Mouse (Mus musculus) MEL (cell line): ENCODE measurements at regions not wholly inside any gene's neighbourhood (a gene's known extent, or its start where the extent isn't known, plus 50 kb on each side); places are given as distances from the start of the nearest gene placed in this dataset.

Experiments
- DNase-seq: peaks from one replicate; pipeline ENCODE4 v3.0.0; 2011; ENCODE audit warnings: low read depth, low spot score
- H3K27ac ChIP-seq: 2 replicates; pipeline ENCODE4 v1.5.1; 2012; ENCODE audit warnings: low read depth, mild to moderate bottlenecking, control low read depth, low read length, moderate library complexity; ENCODE audit not compliant: control insufficient read depth
- H3K27me3 ChIP-seq, 2 experiments: fragments of 150-350 bp in 1 of 2; sonication (generic) in 1 of 2; 2 replicates each; pipeline ENCODE4 v1.6.1; 2012; ENCODE audit warnings: low read length in 2 of 2, mild to moderate bottlenecking in 2 of 2, improper control_type of control experiment in 1 of 2, moderate library complexity in 1 of 2; ENCODE audit not compliant: insufficient read depth in 2 of 2, control insufficient read depth in 1 of 2
- H3K36me3 ChIP-seq, 2 experiments: 2 replicates each; pipeline ENCODE4 v1.6.1; 2012 to 2014; ENCODE audit warnings: low read length in 2 of 2, improper control_type of control experiment in 1 of 2, inconsistent platforms in 1 of 2, mild to moderate bottlenecking in 1 of 2; ENCODE audit not compliant: insufficient read depth in 2 of 2, control insufficient read depth in 1 of 2
- H3K4me1 ChIP-seq, 2 experiments: fragments of 150-350 bp in 1 of 2; sonication (generic) in 1 of 2; 2 replicates each; pipeline ENCODE4 v1.6.1; 2012; ENCODE audit warnings: low read length in 2 of 2, improper control_type of control experiment in 1 of 2, mild to moderate bottlenecking in 1 of 2; ENCODE audit not compliant: insufficient read depth in 2 of 2, control insufficient read depth in 1 of 2
- H3K4me3 ChIP-seq, 2 experiments: fragments of 150-350 bp in 1 of 2; sonication (generic) in 1 of 2; 2 replicates each; pipeline ENCODE4 v1.5.1; 2012; ENCODE audit warnings: low read depth in 2 of 2, low read length in 2 of 2, mild to moderate bottlenecking in 2 of 2, moderate library complexity in 2 of 2, control low read depth in 1 of 2, improper control_type of control experiment in 1 of 2; ENCODE audit not compliant: control insufficient read depth in 1 of 2, insufficient read depth in 1 of 2
- H3K79me2 ChIP-seq: 2 replicates; pipeline ENCODE4 v1.6.1; 2012; ENCODE audit warnings: mild to moderate bottlenecking, low read length, moderate library complexity; ENCODE audit not compliant: control insufficient read depth, poor library complexity, insufficient read depth
- H3K9ac ChIP-seq: 2 replicates; pipeline ENCODE4 v1.6.1; 2012; ENCODE audit warnings: low read depth, mild to moderate bottlenecking, control low read depth, low read length, moderate library complexity; ENCODE audit not compliant: control insufficient read depth, poor library complexity, severe bottlenecking
- H3K9me3 ChIP-seq: fragments of 150-350 bp; sonication (generic); replicated peaks from 2 replicates; pipeline ENCODE4 v1.6.1; 2012; ENCODE audit warnings: mild to moderate bottlenecking, low read length, improper control_type of control experiment, moderate library complexity; ENCODE audit not compliant: insufficient read depth
- CHD2 ChIP-seq: IDR thresholded peaks from 2 replicates; pipeline ENCODE4 v1.6.1; 2011; ENCODE audit warnings: low read length, improper control_type of control experiment
- CTCF ChIP-seq, 3 experiments: IDR thresholded peaks in 2 of 3; conservative IDR thresholded peaks in 1 of 3; 2 replicates each; pipeline ENCODE4 v1.5.1; 2011 to 2012; ENCODE audit warnings: low read length in 3 of 3, low read depth in 2 of 3, mild to moderate bottlenecking in 2 of 3, improper control_type of control experiment in 1 of 3, inconsistent platforms in 1 of 3, mixed read lengths in 1 of 3, moderate library complexity in 1 of 3; ENCODE audit not compliant: control insufficient read depth in 1 of 3, insufficient read depth in 1 of 3, poor library complexity in 1 of 3, severe bottlenecking in 1 of 3
- E2F4 ChIP-seq: IDR thresholded peaks from 2 replicates; pipeline ENCODE4 v1.6.1; 2011; ENCODE audit warnings: low read depth, low read length, improper control_type of control experiment, borderline replicate concordance
- EP300 ChIP-seq, 2 experiments: IDR thresholded peaks; 2 replicates each; pipeline ENCODE4 v1.6.1; 2011; ENCODE audit warnings: improper control_type of control experiment in 2 of 2, low read length in 2 of 2, low read depth in 1 of 2, mild to moderate bottlenecking in 1 of 2
- GABPA ChIP-seq: IDR thresholded peaks from 2 replicates; pipeline ENCODE4 v1.6.1; 2012; ENCODE audit warnings: low read depth, mild to moderate bottlenecking, inconsistent platforms, low read length, improper control_type of control experiment, moderate library complexity
- GATA1 ChIP-seq: IDR thresholded peaks from 2 replicates; pipeline ENCODE4 v1.6.1; 2011; ENCODE audit warnings: low read depth, low read length, improper control_type of control experiment
- JUND ChIP-seq: IDR thresholded peaks from 2 replicates; pipeline ENCODE4 v1.6.1; 2011; ENCODE audit warnings: low read depth, mild to moderate bottlenecking, improper control_type of control experiment, low read length
- KAT2A ChIP-seq: conservative IDR thresholded peaks from 2 replicates; pipeline ENCODE4 v1.6.1; 2012; ENCODE audit warnings: low read depth, low read length, improper control_type of control experiment, inconsistent platforms
- MAFK ChIP-seq: IDR thresholded peaks from 2 replicates; pipeline ENCODE4 v1.6.1; 2011; ENCODE audit warnings: low read depth, mild to moderate bottlenecking, low read length, improper control_type of control experiment, borderline replicate concordance
- MAX ChIP-seq: IDR thresholded peaks from 2 replicates; pipeline ENCODE4 v1.6.1; 2011; ENCODE audit warnings: low read length, improper control_type of control experiment
- MEF2A ChIP-seq: IDR thresholded peaks from 2 replicates; pipeline ENCODE4 v1.6.1; 2014; ENCODE audit warnings: low read depth, mild to moderate bottlenecking, inconsistent platforms, low read length, improper control_type of control experiment; ENCODE audit not compliant: poor library complexity, insufficient replicate concordance, severe bottlenecking; ENCODE audit errors: extremely low read depth
- MXI1 ChIP-seq: IDR thresholded peaks from 2 replicates; pipeline ENCODE4 v1.6.1; 2011; ENCODE audit warnings: mild to moderate bottlenecking, low read depth, low read length, improper control_type of control experiment
- POLR2A ChIP-seq, 2 experiments: IDR thresholded peaks; 2 replicates each; pipeline ENCODE4 v1.6.1; 2011 to 2012; ENCODE audit warnings: low read length in 2 of 2, mild to moderate bottlenecking in 2 of 2, control low read depth in 1 of 2, improper control_type of control experiment in 1 of 2, low read depth in 1 of 2, moderate library complexity in 1 of 2; ENCODE audit not compliant: control insufficient read depth in 1 of 2, insufficient read depth in 1 of 2, poor library complexity in 1 of 2
- POLR2AphosphoS2 ChIP-seq: IDR thresholded peaks from 2 replicates; pipeline ENCODE4 v1.6.1; 2011; ENCODE audit warnings: low read length, improper control_type of control experiment
- POLR2AphosphoS5 ChIP-seq: IDR thresholded peaks from 2 replicates; pipeline ENCODE4 v1.6.1; 2012; ENCODE audit warnings: low read depth, borderline replicate concordance, mild to moderate bottlenecking, inconsistent platforms, low read length, moderate library complexity, mixed read lengths
- RAD21 ChIP-seq: IDR thresholded peaks from 2 replicates; pipeline ENCODE4 v1.6.1; 2011; ENCODE audit warnings: mild to moderate bottlenecking, low read depth, low read length, improper control_type of control experiment
- SIN3A ChIP-seq: IDR thresholded peaks from 2 replicates; pipeline ENCODE4 v1.6.1; 2012; ENCODE audit warnings: low read length, improper control_type of control experiment, inconsistent platforms
- SMC3 ChIP-seq: IDR thresholded peaks from 2 replicates; pipeline ENCODE4 v1.6.1; 2011; ENCODE audit warnings: low read depth, low read length, improper control_type of control experiment
- TAL1 ChIP-seq: IDR thresholded peaks from 2 replicates; pipeline ENCODE4 v1.6.1; 2012; ENCODE audit warnings: mild to moderate bottlenecking, inconsistent platforms, low read length, moderate library complexity, mixed read lengths
- TBP ChIP-seq: IDR thresholded peaks from 2 replicates; pipeline ENCODE4 v1.8.0; 2011; ENCODE audit warnings: low read depth, low read length, improper control_type of control experiment
- TCF12 ChIP-seq: IDR thresholded peaks from 2 replicates; pipeline ENCODE4 v1.6.1; 2014; ENCODE audit warnings: low read depth, mild to moderate bottlenecking, inconsistent platforms, low read length, improper control_type of control experiment, moderate library complexity
- USF2 ChIP-seq, 2 experiments: IDR thresholded peaks; 2 replicates each; pipeline ENCODE4 v1.6.1; 2011 to 2012; ENCODE audit warnings: improper control_type of control experiment in 2 of 2, low read length in 2 of 2, borderline replicate concordance in 1 of 2, inconsistent platforms in 1 of 2, low read depth in 1 of 2, mild to moderate bottlenecking in 1 of 2; ENCODE audit not compliant: insufficient read depth in 1 of 2
- ZC3H11A ChIP-seq: IDR thresholded peaks from 2 replicates; pipeline ENCODE4 v1.6.1; 2012; ENCODE audit warnings: low read depth, mild to moderate bottlenecking, inconsistent platforms, low read length, improper control_type of control experiment
- ZMIZ1 ChIP-seq: IDR thresholded peaks from 2 replicates; pipeline ENCODE4 v1.6.1; 2012; ENCODE audit warnings: low read depth, mild to moderate bottlenecking, inconsistent platforms, low read length, improper control_type of control experiment, moderate library complexity
- ZNF384 ChIP-seq: IDR thresholded peaks from 2 replicates; pipeline ENCODE4 v1.6.1; 2012; ENCODE audit warnings: low read depth, mild to moderate bottlenecking, inconsistent platforms, low read length, improper control_type of control experiment

DNA sequence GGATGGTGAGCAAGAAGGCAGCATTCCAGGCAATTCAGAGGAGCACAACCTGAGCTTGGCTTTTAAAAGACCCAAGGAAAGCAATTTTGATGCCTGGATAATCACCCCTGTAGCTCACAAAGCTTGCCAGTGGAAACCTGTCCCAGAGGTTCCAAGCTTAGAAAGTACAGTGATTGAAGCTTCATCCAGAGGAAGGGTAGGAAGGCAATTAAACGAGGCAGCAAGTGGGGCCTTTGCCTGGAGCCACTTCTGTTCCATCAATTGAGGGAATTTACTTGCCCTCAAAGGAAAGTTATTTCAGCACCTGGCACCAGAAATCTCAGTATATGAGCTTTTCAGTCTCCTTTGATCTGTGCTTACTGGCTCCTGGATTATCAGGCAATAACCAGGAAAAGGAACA is 171.9 kb upstream of the Cd180 start:
- no peak for DNase-seq
- no peaks in the 10 kb centered on the region for H3K79me2 ChIP-seq
- H3K27ac ChIP-seq: no peak overlapping the region
- H3K4me3 ChIP-seq: no peak overlapping the region
- no peaks in the 10 kb centered on the region for H3K36me3 ChIP-seq
- TF ChIP-seq SIN3A: no peak
- no peak for TF ChIP-seq POLR2AphosphoS2
- TF ChIP-seq CHD2: no peak
- no peak for TF ChIP-seq TAL1
- TF ChIP-seq GATA1: no peak
- no peak for TF ChIP-seq RAD21
- TF ChIP-seq JUND: no peak
- TF ChIP-seq MAX: no peak
- TF ChIP-seq KAT2A: no peak
- TF ChIP-seq E2F4: no peak
- TF ChIP-seq GABPA: no peak
- no peak for TF ChIP-seq CTCF (IDR thresholded peaks at IDR 0.05 in 2 of 3, conservative IDR thresholded peaks at IDR 0.05 in 1 of 3; ENCODE audit: control insufficient read depth in 1 of 3, insufficient read depth in 1 of 3, low read depth in 2 of 3, low read length in 3 of 3, poor library complexity in 1 of 3, severe bottlenecking in 1 of 3)
- TF ChIP-seq POLR2A (IDR thresholded peaks at IDR 0.05; ENCODE audit: control insufficient read depth in 1 of 2, insufficient read depth in 1 of 2, low read depth in 1 of 2, low read length in 2 of 2, poor library complexity in 1 of 2): no peak
- no peak for TF ChIP-seq ZC3H11A
- TF ChIP-seq MAFK: no peak
- TF ChIP-seq SMC3: no peak
- TF ChIP-seq ZMIZ1: no peak
- no peak overlapping the region for H3K9ac ChIP-seq
- peaks cover 0 to 2% of the 10 kb centered on the region in 2 experiments; a peak in 2 of 4 replicates for H3K27me3 ChIP-seq
- no peaks in the 10 kb centered on the region for H3K4me1 ChIP-seq
- no peaks in the 10 kb centered on the region for H3K9me3 ChIP-seq

DNA sequence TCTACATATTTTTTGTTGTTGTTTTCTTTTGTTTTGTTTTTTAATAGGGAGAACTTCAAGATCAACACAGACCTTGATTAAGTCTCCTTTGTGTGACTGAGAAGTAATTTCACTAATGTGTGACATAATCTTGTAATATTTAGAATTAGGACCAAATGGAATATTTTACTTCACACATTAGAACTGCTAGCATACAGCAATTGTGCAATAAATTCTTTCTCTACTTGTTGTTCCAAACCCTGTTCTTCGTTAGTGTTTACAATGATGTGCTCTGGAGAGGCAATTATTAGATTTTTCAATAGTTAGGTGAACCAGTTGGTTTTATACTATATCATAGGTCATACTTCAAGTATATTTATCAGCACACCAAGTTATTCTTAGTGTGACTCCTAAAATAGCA is 171.3 kb upstream of the Cd180 start:
- TF ChIP-seq MEF2A: no peak
- TF ChIP-seq ZNF384: no peak
- TF ChIP-seq MAX: no peak
- TF ChIP-seq TBP: no peak
- TF ChIP-seq KAT2A: no peak
- TF ChIP-seq ZC3H11A: no peak
- no peak for TF ChIP-seq RAD21
- no peak for TF ChIP-seq TAL1
- TF ChIP-seq POLR2AphosphoS2: no peak
- TF ChIP-seq TCF12: no peak
- TF ChIP-seq POLR2AphosphoS5: no peak
- no peak for TF ChIP-seq USF2 (IDR thresholded peaks at IDR 0.05; ENCODE audit: borderline replicate concordance in 1 of 2, insufficient read depth in 1 of 2, low read depth in 1 of 2, low read length in 2 of 2)
- TF ChIP-seq MXI1: no peak
- TF ChIP-seq EP300 (IDR thresholded peaks at IDR 0.05; ENCODE audit: low read depth in 1 of 2, low read length in 2 of 2): no peak
- Histone ChIP-seq H3K9ac (no peak overlapping the region), H3K9me3 (no peaks in the 10 kb centered on the region), H3K79me2 (no peaks in the 10 kb centered on the region), H3K27me3 (peaks cover 0 to 2% of the 10 kb centered on the region in 2 experiments; a peak in 1 of 4 replicates), H3K4me3 (no peak overlapping the region), H3K4me1 (no peaks in the 10 kb centered on the region), H3K36me3 (no peaks in the 10 kb centered on the region), H3K27ac (no peak overlapping the region)
- no peak for DNase-seq
